Mouse (Mus musculus): ENCODE data around the gene Olfr134. TPM values are rescaled to one million over a fixed set of nuclear protein-coding genes. Genes with fewer than 3 reads are reported as not detected.

Olfr134 gene
- not detected in 2 replicates for polyA plus RNA-seq (2015; fragmentation: Nextera tagmentation; extraction: Ambion mirVana)

DNA sequence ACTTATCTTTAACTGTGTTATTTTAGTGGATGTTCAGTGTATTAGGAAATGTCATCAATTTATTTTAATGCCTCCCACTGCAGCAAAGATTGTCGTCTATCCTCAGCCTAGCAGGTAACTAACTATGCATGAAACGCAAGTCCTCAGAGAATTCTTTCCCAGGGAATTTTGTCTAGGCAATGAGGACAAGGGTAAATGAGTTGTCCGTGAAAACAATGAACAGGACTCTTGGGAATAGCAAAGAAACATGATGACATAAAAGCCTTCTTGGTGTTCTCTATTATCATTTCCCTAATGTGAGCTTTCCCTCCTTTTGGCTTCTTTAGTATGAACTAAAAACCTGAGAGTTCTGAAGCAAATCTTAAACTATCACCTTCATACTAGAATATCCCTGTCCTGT, at the start of gene Olfr134:
Gene Olfr134 (plus strand): TSS at position 301 of the 400 bp plus-strand sequence.

GRCm38 (mm10) chr17:38134426-38134825, 36.8 kb upstream of the Olfr134 start, which contains the start of gene Olfr132:
TSS of gene Olfr132 (minus strand) at chr17:38134526.

GRCm38 (mm10) chr17:38144981-38145380, 26.2 kb upstream of the Olfr134 start, which contains the start of gene Olfr133:
TSS of gene Olfr133 (plus strand) at chr17:38145281.

GRCm38 (mm10) chr17:38204035-38204434, 32.8 kb downstream of the Olfr134 start, which contains the start of gene Olfr135:
TSS of gene Olfr135 (plus strand) at chr17:38204335.

Other genes starting within 250 kb of the Olfr134 start
- not detected in 2 replicates for gene Olfr761, start 218.3 kb upstream of the Olfr134 start, polyA plus RNA-seq (2015; fragmentation: Nextera tagmentation; extraction: Ambion mirVana)
- gene Olfr129, start 111.3 kb upstream of the Olfr134 start, polyA plus RNA-seq (2015; fragmentation: Nextera tagmentation; extraction: Ambion mirVana), result not detected in 2 replicates
- gene Olfr130, start 107.5 kb upstream of the Olfr134 start, polyA plus RNA-seq (2015; fragmentation: Nextera tagmentation; extraction: Ambion mirVana), result not detected in 2 replicates
- gene Olfr131, start 82.7 kb upstream of the Olfr134 start, polyA plus RNA-seq (2015; fragmentation: Nextera tagmentation; extraction: Ambion mirVana), result not detected in 2 replicates
- not detected in 2 replicates for gene Olfr132, start 36.9 kb upstream of the Olfr134 start, polyA plus RNA-seq (2015; fragmentation: Nextera tagmentation; extraction: Ambion mirVana)
- gene Olfr133, start 26.1 kb upstream of the Olfr134 start, polyA plus RNA-seq (2015; fragmentation: Nextera tagmentation; extraction: Ambion mirVana), result not detected in 2 replicates
- gene Olfr135, start 32.9 kb downstream of the Olfr134 start, polyA plus RNA-seq (2015; fragmentation: Nextera tagmentation; extraction: Ambion mirVana), result not detected in 2 replicates
- gene Olfr138, start 89.6 kb downstream of the Olfr134 start, polyA plus RNA-seq (2015; fragmentation: Nextera tagmentation; extraction: Ambion mirVana), result not detected in 2 replicates
- gene Olfr137, start 136.2 kb downstream of the Olfr134 start, polyA plus RNA-seq (2015; fragmentation: Nextera tagmentation; extraction: Ambion mirVana), result not detected in 2 replicates
- not detected in 2 replicates for gene Olfr136, start 158.4 kb downstream of the Olfr134 start, polyA plus RNA-seq (2015; fragmentation: Nextera tagmentation; extraction: Ambion mirVana)
- gene Esp36, start 248.8 kb downstream of the Olfr134 start, polyA plus RNA-seq (2015; fragmentation: Nextera tagmentation; extraction: Ambion mirVana), result not detected in 2 replicates

Measured in adrenal gland, postnatal 0 days (tissue).